Mouse (Mus musculus): ENCODE measurements around the gene Anapc16.

DNA sequence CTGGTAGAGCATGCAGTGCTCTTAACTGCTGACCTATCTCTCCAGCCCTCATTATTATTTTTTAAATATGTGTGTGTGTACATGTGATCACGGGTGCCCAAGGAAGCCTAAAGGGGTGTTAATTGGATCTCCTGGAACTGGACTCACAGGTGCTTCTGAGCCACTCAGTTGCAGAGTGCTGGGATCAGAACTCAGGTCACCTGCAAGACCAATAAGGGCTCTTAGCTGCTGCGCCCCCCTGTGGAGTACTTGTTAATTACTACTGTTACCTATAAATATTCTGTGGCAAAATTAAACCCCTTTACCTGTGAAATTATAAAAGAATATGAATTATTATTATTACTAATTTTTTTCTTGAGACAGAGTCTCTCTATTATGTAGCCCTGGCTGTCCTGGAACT, 2.3 kb upstream of the Anapc16 start:
- TF ChIP-seq POLR2A (IDR thresholded peaks at IDR 0.05; ENCODE audit: control insufficient read depth, low read depth, low read length) (no peak), CTCF (IDR thresholded peaks at IDR 0.05; ENCODE audit: control insufficient read depth, insufficient read depth, insufficient replicate concordance, low read depth, low read length) (no peak; the same call in 1 of the 2 replicates)
